Mouse (Mus musculus) mammary gland, adult 2 months (tissue): Measurements from ENCODE around the gene Klf3. TPM values are rescaled to one million over a fixed set of nuclear protein-coding genes. Genes with fewer than 3 reads are reported as not detected.

Experiments
- polyA plus RNA-seq: library from polyadenylated mRNA; depleted of rRNA; stranded (reverse); fragments of >200 nt; gene quantifications from 2 replicates; pipeline ENCODE4 v1.2.3, GENCODE M21; 2012; ENCODE audit warnings: low replicate concordance; rRNA removed

Klf3 gene
- polyA plus RNA-seq = 80.4 and 127 TPM in 2 replicates

GRCm38 (mm10) chr5:64802795-64803719 is at the start of gene Klf3:
Gene Klf3 (plus strand): TSS chr5:64803388.

Other genes with a start within 250 kb of the Klf3 start
- 12.5 and 14.1 TPM in 2 replicates for gene Tlr1, start 130.2 kb downstream of the Klf3 start, polyA plus RNA-seq
- 1.2 and 2.3 TPM in 2 replicates for gene Tlr6, start 156.7 kb downstream of the Klf3 start, polyA plus RNA-seq
- gene Fam114a1, start 166.7 kb downstream of the Klf3 start, polyA plus RNA-seq = 22.0 and 30.7 TPM in 2 replicates